Mouse (Mus musculus) intestine, postnatal 0 days (tissue): Measurements from ENCODE around the gene Rasal1. TPM values are rescaled to one million over a fixed set of nuclear protein-coding genes. Genes with fewer than 3 reads are reported as not detected.
A peak's percentile ranks its signal among the peaks of the same experiment; 100 is the strongest.

Experiments
- ATAC-seq: fragments of 200-750 bp; cut with Nextera tagmentation; 2 replicates; pipeline ENCODE4 v1.8.0; 2017; ENCODE audit warnings: mild to moderate bottlenecking, moderate TSS enrichment, moderate library complexity
- H3K27ac ChIP-seq: fragments of 300-500 bp; sonication (generic); 2 replicates; pipeline ENCODE4 v1.5.1; 2014; ENCODE audit warnings: mild to moderate bottlenecking, low read depth, low read length, moderate library complexity
- H3K27me3 ChIP-seq: fragments of 300-500 bp; sonication (generic); replicated peaks from 2 replicates; pipeline ENCODE4 v1.6.1; 2014; ENCODE audit warnings: low read length, mixed read lengths; ENCODE audit not compliant: control insufficient read depth, insufficient read depth
- H3K36me3 ChIP-seq: fragments of 300-500 bp; sonication (generic); 2 replicates; pipeline ENCODE4 v1.6.1; 2014; ENCODE audit warnings: mild to moderate bottlenecking, moderate library complexity; ENCODE audit not compliant: control insufficient read depth, insufficient read depth
- H3K4me1 ChIP-seq: fragments of 300-500 bp; sonication (generic); replicated peaks from 2 replicates; pipeline ENCODE4 v1.6.1; 2014; ENCODE audit warnings: antibody characterized with exemption, low read length, mixed read lengths; ENCODE audit not compliant: control insufficient read depth, insufficient read depth
- H3K4me2 ChIP-seq: fragments of 300-500 bp; sonication (generic); replicated peaks from 2 replicates; pipeline ENCODE4 v1.6.1; 2014; ENCODE audit warnings: low read depth, mild to moderate bottlenecking, moderate library complexity
- H3K4me3 ChIP-seq: fragments of 300-500 bp; sonication (generic); 2 replicates; pipeline ENCODE4 v1.5.1; 2014; ENCODE audit warnings: low read depth, low read length
- H3K9ac ChIP-seq: fragments of 300-500 bp; sonication (generic); 2 replicates; pipeline ENCODE4 v1.6.1; 2014; ENCODE audit warnings: mild to moderate bottlenecking, low read depth, low read length
- H3K9me3 ChIP-seq: fragments of 300-500 bp; sonication (generic); 2 replicates; pipeline ENCODE4 v1.6.1; 2016; ENCODE audit warnings: mixed run types; ENCODE audit not compliant: control insufficient read depth
- CTCF ChIP-seq: sonication (generic); IDR thresholded peaks from 2 replicates; pipeline ENCODE4 v1.5.1; 2016; ENCODE audit warnings: low read depth, mild to moderate bottlenecking, control low read depth, antibody characterized with exemption, moderate library complexity
- WGBS: fragments of 180-500 bp; shearing (Covaris S2); extraction: QIAGEN DNeasy Blood & Tissue Kit; methylation state at CpG from one replicate; pipeline ENCODE4 v1.1.7; 2014; 5-methylcytosine and 5-hydroxymethylcytosine counted together
- polyA plus RNA-seq: library from polyadenylated mRNA; unstranded; fragments of >200 nt; fragmentation: Nextera tagmentation; extraction: Ambion mirVana; gene quantifications from 2 replicates; pipeline ENCODE4 v1.2.1, GENCODE M21; 2015

Rasal1 gene
- polyA plus RNA-seq, 1 experiment from 2014 or later, result 5.1 TPM

DNA sequence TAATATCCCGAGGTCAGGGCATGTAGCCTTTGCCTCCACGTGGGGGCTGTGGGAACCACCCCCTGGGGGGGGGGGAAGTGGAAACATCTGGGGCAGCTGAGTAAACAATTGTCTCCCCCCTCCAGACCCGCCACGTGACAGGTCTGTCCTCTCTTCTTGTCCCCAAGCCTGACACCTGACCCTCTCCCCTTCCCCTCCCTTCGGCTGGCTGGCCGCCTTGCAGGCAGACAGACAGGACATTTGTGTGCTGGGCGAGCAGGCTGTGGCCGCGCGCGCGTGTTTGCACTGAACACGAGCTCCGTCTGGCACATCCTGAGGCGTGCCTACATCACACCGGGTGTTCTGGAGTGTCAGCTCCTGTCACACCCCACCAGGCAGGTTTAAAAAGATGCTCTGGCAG is 57.9 kb downstream of the Rasal1 start:
- Histone ChIP-seq H3K9ac (no peak overlapping the region), H3K4me1 (no peaks in the 10 kb centered on the region), H3K27me3 (peaks cover 23% of the 10 kb centered on the region), H3K36me3 (no peaks in the 10 kb centered on the region), H3K4me3 (no peak overlapping the region), H3K27ac (no peak overlapping the region), H3K9me3 (no peaks in the 10 kb centered on the region), H3K4me2 (no peak overlapping the region)
- TF ChIP-seq CTCF, result no peak
- no peak for ATAC-seq
- WGBS, result 11% methylated on average over 14 of the region's 16 CpGs

GRCm38 (mm10) chr5:120706976-120707375 is 58.4 kb downstream of the Rasal1 start:
- Histone ChIP-seq H3K36me3 (no peaks in the 10 kb centered on the region), H3K9me3 (no peaks in the 10 kb centered on the region), H3K27ac (no peak overlapping the region), H3K4me1 (no peaks in the 10 kb centered on the region), H3K27me3 (peaks cover 28% of the 10 kb centered on the region), H3K9ac (no peak overlapping the region), H3K4me3 (no peak overlapping the region), H3K4me2 (no peak overlapping the region)
- TF ChIP-seq CTCF, result no peak
- 50% methylated on average over 12 of the region's 13 CpGs for WGBS
- ATAC-seq, result no peak

- H3K4me1 ChIP-seq, result no peaks in the 10 kb centered on the region
- ATAC-seq, result no peak
- H3K9ac ChIP-seq, result peak overlapping the region; percentile 40
- H3K4me3 ChIP-seq, result peak overlapping the region; percentile 37
- H3K36me3 ChIP-seq, result no peaks in the 10 kb centered on the region
- 5% methylated on average over 40 of the region's 40 CpGs for WGBS
- H3K4me2 ChIP-seq, result peak overlapping the region; percentile 58
- H3K27me3 ChIP-seq, result peaks cover 50% of the 10 kb centered on the region
- no peak for TF ChIP-seq CTCF
- no peak overlapping the region for H3K27ac ChIP-seq
- H3K9me3 ChIP-seq, result no peaks in the 10 kb centered on the region
Observed at GRCm38 (mm10) chr5:120710161-120710825, 61.7 kb downstream of the Rasal1 start.

GRCm38 (mm10) chr5:120710826-120711248 is 62.2 kb downstream of the Rasal1 start:
- ATAC-seq, result no peak
- no peak overlapping the region for H3K27ac ChIP-seq
- H3K4me1 ChIP-seq, result no peaks in the 10 kb centered on the region
- no peak for TF ChIP-seq CTCF
- WGBS, result 1% methylated on average over 33 of the region's 34 CpGs
- H3K4me3 ChIP-seq, result peak overlapping the region; percentile 37
- peak overlapping the region; percentile 58 for H3K4me2 ChIP-seq
- no peaks in the 10 kb centered on the region for H3K36me3 ChIP-seq
- H3K9me3 ChIP-seq, result no peaks in the 10 kb centered on the region
- peaks cover 50% of the 10 kb centered on the region for H3K27me3 ChIP-seq
- H3K9ac ChIP-seq, result peak overlapping the region; percentile 40; the same call in 1 of the 2 replicates

- H3K4me2 ChIP-seq, result peak overlapping the region; percentile 58
- ATAC-seq, result no peak
- no peak overlapping the region for H3K9ac ChIP-seq
- peaks cover 50% of the 10 kb centered on the region for H3K27me3 ChIP-seq
- no peaks in the 10 kb centered on the region for H3K36me3 ChIP-seq
- peak overlapping the region; percentile 37 for H3K4me3 ChIP-seq
- no peaks in the 10 kb centered on the region for H3K4me1 ChIP-seq
- H3K9me3 ChIP-seq, result no peaks in the 10 kb centered on the region
- TF ChIP-seq CTCF, result no peak
- WGBS, result 3% methylated on average over 43 of the region's 43 CpGs
- no peak overlapping the region for H3K27ac ChIP-seq
Observed at GRCm38 (mm10) chr5:120711416-120711815, 62.8 kb downstream of the Rasal1 start.

DNA sequence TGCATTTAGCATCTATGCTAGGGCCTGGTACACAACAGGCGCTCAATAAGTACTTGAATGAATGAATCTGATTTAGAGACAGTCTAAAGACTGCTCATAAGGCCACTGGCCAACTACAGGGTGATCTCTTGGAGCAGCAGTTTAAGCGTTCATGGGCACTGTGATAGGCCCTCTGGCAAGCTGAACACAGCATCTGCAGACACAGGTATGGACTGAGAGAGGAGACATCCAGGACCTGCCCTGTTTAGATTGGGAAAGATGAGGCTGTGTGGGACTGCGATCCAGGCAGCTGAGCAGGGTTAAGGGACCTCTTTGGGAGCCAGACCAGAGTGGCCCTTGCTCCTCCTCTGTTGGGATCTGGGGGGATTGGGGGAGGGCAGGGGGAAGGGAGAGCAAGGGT is 63.2 kb downstream of the Rasal1 start, which contains the start of gene Dtx1:
Dtx1 (minus strand) TSS at position 101 of the 400 bp plus-strand sequence.
- no peak for TF ChIP-seq CTCF
- no peaks in the 10 kb centered on the region for H3K36me3 ChIP-seq
- no peak within 1 kb of the TSS for H3K9ac ChIP-seq
- no peak for ATAC-seq
- 46% methylated on average over 3 of the region's 3 CpGs for WGBS
- no peaks in the 10 kb centered on the region for H3K4me1 ChIP-seq
- no peaks in the 10 kb centered on the region for H3K9me3 ChIP-seq
- H3K27me3 ChIP-seq, result peaks cover 50% of the 10 kb centered on the region
- H3K27ac ChIP-seq, result no peak within 1 kb of the TSS
- peak within 1 kb of the TSS; percentile 58 for H3K4me2 ChIP-seq
- H3K4me3 ChIP-seq, result peak within 1 kb of the TSS; percentile 37
